Mouse (Mus musculus): ENCODE data around the gene Gal. TPM values are rescaled to one million over a fixed set of nuclear protein-coding genes. Genes with fewer than 3 reads are reported as not detected.
A peak's percentile ranks its signal among the peaks of the same experiment; 100 is the strongest.

The Gal gene
- polyA plus RNA-seq, 1 experiment from 2014 or later = 0.81 TPM

DNA sequence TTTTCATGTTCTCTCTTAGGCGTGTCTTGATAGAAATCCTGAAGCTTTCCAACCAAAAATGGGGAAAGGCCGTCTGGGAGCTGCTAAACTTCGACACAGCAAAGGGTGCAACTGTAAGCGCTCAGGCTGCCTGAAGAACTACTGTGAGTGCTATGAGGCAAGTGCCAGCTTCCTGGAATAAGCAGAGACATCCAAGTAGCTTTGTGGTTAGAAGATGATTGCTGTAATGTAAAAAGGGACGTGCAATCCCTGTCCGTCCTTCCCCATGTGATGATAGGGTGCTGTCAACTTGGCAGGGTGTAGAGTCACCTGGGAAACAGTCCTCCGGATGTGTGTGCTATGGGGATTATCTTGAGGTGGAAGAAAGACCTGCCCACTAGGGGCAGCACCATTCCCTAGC lies 10.3 kb downstream of the Gal start:
- Histone ChIP-seq H3K36me3 (replicated peaks) (no peaks in the 10 kb centered on the region), H3K27me3 (ENCODE audit: poor library complexity, severe bottlenecking) (no peaks in the 10 kb centered on the region), H3K9me3 (no peaks in the 10 kb centered on the region; the same call in 1 of the 2 replicates), H3K4me3 (no peak overlapping the region), H3K4me1 (0 out of 2 replicates have a peak, but pooled peaks cover 2% of the 10 kb centered on the region), H3K27ac (no peak overlapping the region)
- 86% methylated on average over 7 of the region's 7 CpGs for WGBS
- no peak for DNase-seq (ENCODE audit: extremely low spot score, low spot score)

DNA sequence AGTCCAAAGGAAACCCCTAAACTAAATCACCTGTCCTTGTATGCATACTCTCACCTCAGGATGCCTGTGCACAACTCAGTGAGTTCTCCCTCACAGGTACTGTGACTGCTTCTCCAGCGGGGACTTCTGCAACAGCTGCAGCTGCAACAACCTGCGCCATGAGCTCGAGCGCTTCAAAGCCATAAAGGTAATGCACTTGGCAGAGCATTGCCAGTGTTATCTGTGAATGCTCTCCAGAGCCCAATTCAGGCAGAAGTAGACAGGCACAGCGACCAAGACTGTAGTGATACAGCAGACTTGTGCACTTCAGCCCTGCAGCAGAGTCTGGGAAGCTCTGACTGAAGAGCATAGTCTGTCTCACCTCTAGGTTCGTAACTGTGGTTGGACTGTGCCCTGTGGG lies 12.0 kb downstream of the Gal start:
- Histone ChIP-seq H3K9me3 (no peaks in the 10 kb centered on the region; the same call in 1 of the 2 replicates), H3K4me1 (no peaks in the 10 kb centered on the region), H3K27me3 (ENCODE audit: poor library complexity, severe bottlenecking) (no peaks in the 10 kb centered on the region), H3K4me3 (no peak overlapping the region), H3K27ac (no peak overlapping the region), H3K36me3 (replicated peaks) (no peaks in the 10 kb centered on the region)
- WGBS = 90% methylated on average over 6 of the region's 6 CpGs
- no peak for DNase-seq (ENCODE audit: extremely low spot score, low spot score)

DNA sequence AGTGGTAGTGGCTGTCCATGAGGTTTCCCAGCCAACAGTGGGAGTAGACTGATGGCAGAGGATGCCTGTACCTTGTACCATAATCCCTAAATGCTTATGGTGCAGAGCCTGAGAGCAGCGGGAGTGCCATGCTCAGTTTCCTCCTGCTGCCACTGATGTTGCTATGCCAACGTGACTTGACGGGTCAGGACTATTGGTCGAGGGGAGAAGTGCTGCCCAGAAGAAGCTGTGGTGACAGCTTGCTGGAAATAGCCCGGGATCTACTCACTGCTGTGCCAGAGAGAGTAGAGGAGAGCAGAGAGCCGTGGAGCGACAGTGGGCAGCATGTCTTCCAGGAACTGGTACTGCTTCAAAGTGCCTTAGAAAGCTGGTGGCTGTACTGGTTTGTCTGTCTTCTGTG lies 12.4 kb downstream of the Gal start:
- WGBS = 66% methylated on average over 7 of the region's 7 CpGs
- H3K27ac ChIP-seq = no peak overlapping the region
- DNase-seq (ENCODE audit: extremely low spot score, low spot score) = no peak
- H3K4me1 ChIP-seq = no peaks in the 10 kb centered on the region
- no peaks in the 10 kb centered on the region; the same call in 1 of the 2 replicates for H3K9me3 ChIP-seq
- H3K36me3 ChIP-seq (replicated peaks) = no peaks in the 10 kb centered on the region
- H3K4me3 ChIP-seq = no peak overlapping the region
- no peaks in the 10 kb centered on the region for H3K27me3 ChIP-seq (ENCODE audit: poor library complexity, severe bottlenecking)

DNA sequence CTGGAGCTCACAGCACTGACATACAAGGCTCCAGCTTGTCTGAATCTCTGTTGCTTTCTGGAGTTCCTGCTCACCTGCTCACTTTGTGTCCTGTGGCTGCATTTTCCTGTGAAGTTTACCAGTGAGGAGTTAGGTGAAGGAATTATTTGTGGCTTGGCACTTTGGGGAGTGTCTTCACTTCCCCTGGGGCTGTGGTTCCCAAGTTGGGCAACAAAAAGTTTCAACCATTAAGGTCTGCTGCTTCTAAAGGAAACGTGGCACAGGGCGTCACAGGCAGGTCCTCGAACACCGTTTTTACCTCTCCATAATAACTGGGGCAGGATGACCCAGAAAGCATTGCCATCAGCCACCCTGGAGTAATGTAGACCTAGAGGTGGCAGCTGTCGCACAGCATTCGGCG lies 12.8 kb downstream of the Gal start:
- Histone ChIP-seq H3K4me3 (no peak overlapping the region), H3K27me3 (ENCODE audit: poor library complexity, severe bottlenecking) (no peaks in the 10 kb centered on the region), H3K36me3 (replicated peaks) (no peaks in the 10 kb centered on the region), H3K4me1 (no peaks in the 10 kb centered on the region), H3K27ac (no peak overlapping the region), H3K9me3 (no peaks in the 10 kb centered on the region; the same call in 1 of the 2 replicates)
- WGBS = 89% methylated on average over 7 of the region's 7 CpGs
- DNase-seq (ENCODE audit: extremely low spot score, low spot score) = no peak

DNA sequence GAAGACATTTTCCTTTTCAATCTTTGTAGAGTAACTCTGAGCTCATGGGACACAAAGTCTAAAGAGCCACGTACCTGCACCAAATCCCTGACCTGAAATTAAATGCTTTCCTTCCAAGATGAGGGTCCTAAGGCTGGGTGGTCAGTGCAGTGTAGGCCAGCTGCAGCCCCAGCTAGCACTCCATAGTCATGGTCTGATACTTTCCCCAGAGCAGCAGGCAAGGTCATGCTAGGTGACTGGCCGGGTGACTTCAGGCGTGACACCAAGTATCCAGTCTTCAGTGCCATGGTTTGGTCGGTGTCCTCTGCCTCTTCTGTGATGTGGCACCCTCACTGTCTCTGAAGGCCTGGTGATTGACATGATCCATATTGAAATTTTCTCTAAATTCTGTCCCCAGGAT lies 14.3 kb downstream of the Gal start:
- H3K27me3 ChIP-seq (ENCODE audit: poor library complexity, severe bottlenecking) = no peaks in the 10 kb centered on the region
- no peak overlapping the region for H3K27ac ChIP-seq
- WGBS = 87% methylated on average over 4 of the region's 4 CpGs

DNA sequence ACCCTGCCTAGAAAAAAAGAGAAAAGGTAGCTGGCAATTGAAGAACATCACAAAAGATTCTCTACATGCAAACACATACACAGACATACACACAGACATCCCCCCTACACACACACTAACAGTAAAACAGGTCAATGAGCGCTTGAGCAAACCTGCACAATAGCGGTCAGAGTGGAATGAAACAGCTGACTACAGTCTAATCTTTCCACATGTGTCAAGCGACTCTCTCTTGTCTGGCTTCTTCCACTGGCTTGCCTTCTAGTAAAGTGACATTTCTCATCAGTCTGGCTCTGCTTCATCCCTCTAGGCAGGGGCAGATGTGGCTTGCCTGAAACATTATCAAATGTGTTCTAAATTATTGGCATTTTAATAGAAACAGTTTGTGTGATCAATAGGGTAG lies 20.1 kb downstream of the Gal start:
- Histone ChIP-seq H3K9me3 (peaks cover 6% of the 10 kb centered on the region), H3K36me3 (replicated peaks) (no peaks in the 10 kb centered on the region), H3K27me3 (ENCODE audit: poor library complexity, severe bottlenecking) (peaks cover 12% of the 10 kb centered on the region), H3K4me1 (peaks cover 2% of the 10 kb centered on the region), H3K27ac (no peak overlapping the region), H3K4me3 (no peak overlapping the region)
- WGBS = 84% methylated on average over 3 of the region's 3 CpGs
- DNase-seq (ENCODE audit: extremely low spot score, low spot score) = no peak

More for the DNA sequence above, 14.3 kb downstream of the Gal start:
- no peaks in the 10 kb centered on the region for H3K36me3 ChIP-seq (replicated peaks)
- DNase-seq (ENCODE audit: extremely low spot score, low spot score) = no peak
- H3K9me3 ChIP-seq = no peaks in the 10 kb centered on the region; the same call in 1 of the 2 replicates
- H3K4me1 ChIP-seq = no peaks in the 10 kb centered on the region
- H3K4me3 ChIP-seq = no peak overlapping the region

DNA sequence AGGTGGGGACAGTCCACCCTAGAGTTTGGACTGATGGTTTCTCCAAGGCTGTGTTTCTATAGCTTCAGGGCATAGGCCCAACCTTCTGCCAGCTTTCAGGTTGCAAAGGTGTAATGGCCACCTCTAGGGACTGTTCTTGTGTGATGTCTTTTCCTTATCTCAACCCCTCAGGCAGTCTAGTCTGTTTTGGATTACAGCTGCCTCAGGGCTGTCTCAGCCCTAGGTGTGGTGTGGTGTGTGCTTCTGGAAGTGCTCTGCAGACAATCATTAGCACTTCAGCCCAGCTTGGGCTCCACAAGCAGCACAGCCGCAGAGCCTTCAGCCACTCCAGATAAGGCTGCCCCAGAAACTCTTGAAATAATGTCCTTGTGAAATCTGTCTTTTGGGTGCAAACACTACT lies 22.0 kb downstream of the Gal start:
- Histone ChIP-seq H3K27ac (no peak overlapping the region), H3K27me3 (ENCODE audit: poor library complexity, severe bottlenecking) (peaks cover 13% of the 10 kb centered on the region), H3K4me1 (peaks cover 10% of the 10 kb centered on the region), H3K9me3 (peaks cover 6% of the 10 kb centered on the region), H3K4me3 (no peak overlapping the region), H3K36me3 (replicated peaks) (no peaks in the 10 kb centered on the region)
- WGBS = 82% methylated on average over 1 of the region's 1 CpGs
- no peak for DNase-seq (ENCODE audit: extremely low spot score, low spot score)

DNA sequence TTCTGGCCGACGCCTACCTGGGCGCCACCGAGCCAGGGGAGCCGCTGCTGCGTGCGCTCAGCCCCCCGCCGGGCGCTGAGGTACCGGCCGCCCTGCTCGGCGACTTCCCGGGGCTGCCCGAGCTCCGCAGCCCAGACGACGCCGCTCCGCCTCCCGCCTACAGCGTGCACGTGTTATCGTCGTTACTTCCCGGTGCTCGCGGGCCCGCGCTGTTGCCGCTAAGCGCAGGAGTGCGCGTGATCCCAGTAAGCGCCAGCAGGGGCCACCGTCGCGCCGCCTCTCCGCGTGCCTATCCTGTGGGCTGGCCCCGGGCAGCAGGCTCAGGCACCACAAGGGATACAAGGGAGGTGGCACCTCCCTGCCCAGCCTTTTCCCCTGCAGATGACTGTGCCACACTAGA lies 25.3 kb downstream of the Gal start:
- Histone ChIP-seq H3K27ac (peak overlapping the region; percentile 86), H3K27me3 (ENCODE audit: poor library complexity, severe bottlenecking) (peaks cover 13% of the 10 kb centered on the region), H3K9me3 (peaks cover 6% of the 10 kb centered on the region), H3K36me3 (replicated peaks) (no peaks in the 10 kb centered on the region), H3K4me1 (peaks cover 10% of the 10 kb centered on the region), H3K4me3 (peak overlapping the region; percentile 56)
- WGBS = under 1% methylated on average over 43 of the region's 43 CpGs
- DNase-seq (ENCODE audit: extremely low spot score, low spot score) = peak; percentile 77

DNA sequence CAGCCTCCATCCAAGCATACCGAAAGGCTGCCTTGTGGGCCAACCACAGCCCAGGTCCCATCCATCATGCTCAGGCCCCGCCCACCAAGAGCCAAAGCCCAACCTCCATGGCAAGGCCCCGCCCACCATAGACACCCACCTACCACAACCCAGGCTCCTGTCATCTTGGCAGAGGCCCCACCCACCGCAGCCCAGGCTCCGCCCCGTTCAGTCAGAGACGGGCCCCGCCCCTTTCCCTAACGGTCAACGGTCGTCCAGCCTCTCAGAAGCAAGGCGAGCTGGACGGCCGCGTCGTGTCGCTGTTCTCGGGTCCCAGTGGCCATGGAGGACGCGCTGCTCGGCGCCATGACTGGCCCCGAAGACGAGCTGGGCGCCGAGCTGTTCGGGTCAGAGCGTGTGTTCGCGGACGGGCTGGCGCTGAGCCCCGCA lies 25.7 kb downstream of the Gal start, which contains the start of gene Tesmin:
Tesmin (plus strand) TSS at position 229 of the 429 bp plus-strand sequence.
- H3K4me3 ChIP-seq = peak within 1 kb of the TSS; percentile 56
- peaks cover 6% of the 10 kb centered on the region for H3K9me3 ChIP-seq
- H3K36me3 ChIP-seq (replicated peaks) = no peaks in the 10 kb centered on the region
- WGBS = 2% methylated on average over 33 of the region's 33 CpGs
- DNase-seq (ENCODE audit: extremely low spot score, low spot score) = peak; percentile 84
- H3K27me3 ChIP-seq (ENCODE audit: poor library complexity, severe bottlenecking) = peaks cover 13% of the 10 kb centered on the region
- H3K27ac ChIP-seq = peak within 1 kb of the TSS; percentile 86
- H3K4me1 ChIP-seq = peaks cover 10% of the 10 kb centered on the region

DNA sequence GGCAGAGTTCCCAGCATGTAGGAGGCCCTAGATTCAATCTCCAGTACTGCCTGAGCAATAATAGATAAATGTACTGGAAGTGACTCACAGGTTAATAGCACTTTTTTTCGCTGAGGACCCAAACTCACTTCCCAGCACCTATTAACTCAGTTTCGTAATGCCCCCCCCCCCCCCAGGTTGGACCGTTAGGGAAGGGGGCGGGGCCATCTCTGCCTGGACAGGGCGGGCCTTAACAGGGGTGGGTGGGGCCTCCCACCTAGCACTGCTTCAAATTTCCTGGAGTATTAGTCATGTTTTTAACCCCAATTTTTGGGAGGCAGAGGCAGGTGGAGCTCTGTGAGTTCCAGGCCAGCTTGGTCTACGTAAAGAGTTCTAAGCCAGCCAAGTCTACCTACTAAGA lies 26.3 kb downstream of the Gal start:
- H3K4me1 ChIP-seq = peaks cover 10% of the 10 kb centered on the region
- H3K36me3 ChIP-seq (replicated peaks) = no peaks in the 10 kb centered on the region
- DNase-seq (ENCODE audit: extremely low spot score, low spot score) = no peak
- peaks cover 6% of the 10 kb centered on the region for H3K9me3 ChIP-seq
- WGBS = 75% methylated on average over 6 of the region's 6 CpGs
- H3K27ac ChIP-seq = no peak overlapping the region
- H3K27me3 ChIP-seq (ENCODE audit: poor library complexity, severe bottlenecking) = peaks cover 13% of the 10 kb centered on the region
- no peak overlapping the region for H3K4me3 ChIP-seq

DNA sequence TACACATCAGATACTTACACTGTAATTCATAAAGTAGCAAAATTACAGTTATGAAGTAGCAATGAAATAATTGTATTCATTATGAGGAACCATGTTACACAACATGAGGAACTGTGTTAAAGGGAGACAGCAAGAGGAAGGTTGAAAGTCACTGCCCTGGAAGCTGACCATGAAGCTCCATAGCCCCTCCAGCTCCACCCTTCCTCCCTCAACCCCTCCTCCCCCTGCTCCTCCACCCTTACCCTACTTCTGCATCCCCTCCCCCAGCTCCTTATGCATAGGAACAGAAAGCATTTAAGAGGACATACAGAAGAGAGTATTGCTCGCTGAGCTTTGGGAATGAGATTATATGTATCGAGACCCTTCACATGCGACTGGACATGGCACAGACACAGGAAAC lies 35.7 kb downstream of the Gal start:
- no peaks in the 10 kb centered on the region for H3K27me3 ChIP-seq (ENCODE audit: poor library complexity, severe bottlenecking)
- no peak for DNase-seq (ENCODE audit: extremely low spot score, low spot score)
- H3K4me3 ChIP-seq = no peak overlapping the region
- WGBS = 97% methylated on average over 3 of the region's 3 CpGs
- no peak overlapping the region for H3K27ac ChIP-seq
- no peaks in the 10 kb centered on the region for H3K9me3 ChIP-seq
- H3K36me3 ChIP-seq (replicated peaks) = no peaks in the 10 kb centered on the region
- H3K4me1 ChIP-seq = no peaks in the 10 kb centered on the region

DNA sequence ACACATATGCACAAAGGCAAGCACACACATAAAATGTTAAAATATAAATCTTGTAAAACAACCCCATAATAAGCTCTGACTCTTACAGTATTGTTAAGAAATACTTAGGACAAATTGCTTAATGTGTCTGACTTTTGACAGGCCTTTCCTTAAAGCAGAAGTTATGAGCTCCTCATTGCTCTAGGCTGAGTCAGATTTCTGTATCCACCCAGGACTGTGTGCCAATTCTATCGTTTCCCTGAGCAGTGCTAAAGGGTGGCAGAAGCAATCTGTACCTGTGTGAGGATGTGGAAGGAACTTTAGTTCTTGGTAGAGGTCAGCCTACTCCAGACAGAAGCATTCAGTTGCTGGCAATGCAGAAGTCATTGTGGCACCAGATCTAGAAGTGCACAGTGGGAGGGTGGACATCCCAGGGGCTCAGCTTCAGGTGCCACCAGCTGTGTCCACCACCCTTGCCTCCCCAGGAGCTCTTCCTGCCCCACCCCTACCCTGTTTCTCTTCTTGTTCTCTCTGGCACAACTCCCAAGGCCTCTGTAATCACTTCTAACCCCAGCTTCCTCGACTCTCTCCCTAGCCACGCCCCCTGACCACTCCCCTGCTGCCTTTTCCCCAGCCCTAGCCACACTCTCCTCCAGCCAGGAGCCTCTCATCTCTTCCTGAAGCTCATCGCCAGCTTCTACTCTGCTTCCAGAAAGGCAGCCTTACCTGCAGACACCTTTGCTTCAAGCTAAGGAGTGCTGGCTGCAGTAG lies 37.2 kb downstream of the Gal start:
- Histone ChIP-seq H3K36me3 (replicated peaks) (no peaks in the 10 kb centered on the region), H3K4me3 (no peak overlapping the region), H3K27me3 (ENCODE audit: poor library complexity, severe bottlenecking) (no peaks in the 10 kb centered on the region), H3K4me1 (no peaks in the 10 kb centered on the region), H3K27ac (no peak overlapping the region), H3K9me3 (no peaks in the 10 kb centered on the region)
- WGBS = 33% methylated on average over 4 of the region's 4 CpGs
- no peak for DNase-seq (ENCODE audit: extremely low spot score, low spot score)

DNA sequence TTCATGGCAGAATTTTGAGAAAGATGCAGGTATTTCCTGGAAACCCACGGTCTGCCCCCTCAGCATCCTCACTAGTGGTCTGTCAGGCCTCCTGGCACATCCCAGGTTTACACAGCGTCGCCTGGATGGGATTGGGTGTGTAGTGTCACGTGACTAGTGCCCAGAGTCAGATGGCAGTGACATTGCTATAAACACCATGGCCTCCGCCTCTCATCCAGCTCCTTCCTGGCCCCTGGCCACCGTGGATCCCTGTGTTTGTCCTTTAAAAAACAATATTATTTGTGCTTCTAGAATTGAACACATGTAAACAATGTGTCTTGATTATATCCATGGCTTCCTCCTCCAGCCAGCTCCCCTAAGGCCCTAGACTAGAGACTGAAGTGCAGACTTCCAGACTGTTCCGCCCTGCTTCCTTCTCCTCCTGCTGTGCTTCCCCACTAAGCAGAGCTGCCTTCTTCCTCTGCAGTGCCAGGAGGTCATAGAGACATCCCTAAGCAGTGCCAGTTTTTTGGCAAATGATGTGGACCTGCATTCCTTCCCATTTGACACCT lies 38.3 kb downstream of the Gal start:
- no peaks in the 10 kb centered on the region for H3K9me3 ChIP-seq
- H3K27me3 ChIP-seq (ENCODE audit: poor library complexity, severe bottlenecking) = no peaks in the 10 kb centered on the region
- no peaks in the 10 kb centered on the region for H3K36me3 ChIP-seq (replicated peaks)
- H3K27ac ChIP-seq = no peak overlapping the region
- no peak for DNase-seq (ENCODE audit: extremely low spot score, low spot score)
- no peaks in the 10 kb centered on the region for H3K4me1 ChIP-seq
- 69% methylated on average over 7 of the region's 7 CpGs for WGBS
- H3K4me3 ChIP-seq = no peak overlapping the region
